In genomic region chr7:132574646-132575045, GRCm38 (mm10) we compare ENCODE assay signal across 14 mouse cellular contexts. TPM values are rescaled to one million over a fixed set of nuclear protein-coding genes. Genes with fewer than 3 reads are reported as not detected.
DNase-seq lines count a peak whose midpoint lies in the region; ATAC-seq lines count a peak whose summit lies in the region.
"Had no signal": no experiment of that assay in that cellular context is flagged by ENCODE, and none has a peak within 500 bp of the region (broad histone marks: within the 10 kb centered on the region; RNA-seq: fewer than 3 reads in every experiment).

No protein-coding gene starts in this region.

- no peak for DNase-seq in embryonic facial prominence, embryonic 10.5 days (ENCODE audit: low spot score)
- no peak for DNase-seq in limb, embryonic 10.5 days (ENCODE audit: low spot score)
- DNase-seq in liver, embryonic 13.5 days: no peak
- DNase-seq in spleen, postnatal 36 days (ENCODE audit: low spot score in 2 of 2): no peak
- DNase-seq in layer of hippocampus, postnatal 25 days (ENCODE audit: extremely low spot score in 1 of 2, low spot score in 1 of 2): no peak
- DNase-seq: cerebellum, adult 8-10 months; heart, adult 18-20 months had no signal

- peak overlapping the region; percentile 17; the same call in 1 of the 2 replicates for H3K4me2 ChIP-seq in embryonic facial prominence, embryonic 13.5 days
- peak overlapping the region; percentile 69; the same call in 1 of the 2 replicates for H3K4me2 ChIP-seq in limb, embryonic 12.5 days
- peak overlapping the region; percentile 79 for H3K4me2 ChIP-seq in liver, embryonic 13.5 days
- peak overlapping the region; percentile 24; the same call in 1 of the 2 replicates for H3K4me2 ChIP-seq in stomach, embryonic 15.5 days

- ATAC-seq in embryonic facial prominence, embryonic 13.5 days (ENCODE audit: insufficient number of reproducible peaks, insufficient read depth, low FRiP score, low TSS enrichment, low read depth): no peak
- ATAC-seq in limb, embryonic 12.5 days (ENCODE audit: insufficient number of reproducible peaks, insufficient read depth, low FRiP score, low TSS enrichment, low read depth): no peak
- no peak for ATAC-seq in liver, embryonic 13.5 days (ENCODE audit: low read depth)
- no peak for ATAC-seq in stomach, embryonic 15.5 days (ENCODE audit: insufficient read depth, low FRiP score, low read depth)

- no peak overlapping the region for H3K9ac ChIP-seq in embryonic facial prominence, embryonic 13.5 days
- H3K9ac ChIP-seq in limb, embryonic 12.5 days (replicated peaks): no peak overlapping the region
- H3K9ac ChIP-seq in liver, embryonic 13.5 days: no peak overlapping the region
- no peak overlapping the region for H3K9ac ChIP-seq in stomach, embryonic 15.5 days

- WGBS in embryonic facial prominence, embryonic 13.5 days: 83% methylated on average over 5 of the region's 5 CpGs
- 91% methylated on average over 5 of the region's 5 CpGs for WGBS in embryonic facial prominence, embryonic 10.5 days
- WGBS in limb, embryonic 12.5 days: 92% methylated on average over 5 of the region's 5 CpGs
- WGBS in limb, embryonic 10.5 days: 93% methylated on average over 5 of the region's 5 CpGs
- WGBS in liver, embryonic 13.5 days (ENCODE audit: insufficient replicate concordance): 71% methylated on average over 5 of the region's 5 CpGs
- WGBS in stomach, embryonic 15.5 days: 46% methylated on average over 5 of the region's 5 CpGs

- no peak overlapping the region for H3K27ac ChIP-seq in embryonic facial prominence, embryonic 13.5 days
- H3K27ac ChIP-seq in embryonic facial prominence, embryonic 10.5 days (replicated peaks): no peak overlapping the region
- H3K27ac ChIP-seq in limb, embryonic 12.5 days: no peak overlapping the region
- H3K27ac ChIP-seq in limb, embryonic 10.5 days: no peak overlapping the region
- H3K27ac ChIP-seq in liver, embryonic 13.5 days: no peak overlapping the region
- H3K27ac ChIP-seq in stomach, embryonic 15.5 days: no peak overlapping the region; the same call in 1 of the 2 replicates

- H3K27me3 ChIP-seq in embryonic facial prominence, embryonic 13.5 days: peaks cover 8% of the 10 kb centered on the region
- H3K27me3 ChIP-seq in embryonic facial prominence, embryonic 10.5 days (replicated peaks; ENCODE audit: low read depth, poor library complexity, severe bottlenecking): peaks cover 26% of the 10 kb centered on the region
- H3K27me3 ChIP-seq in limb, embryonic 12.5 days: no peaks in the 10 kb centered on the region
- H3K27me3 ChIP-seq in limb, embryonic 10.5 days (ENCODE audit: low read depth, poor library complexity, severe bottlenecking): peaks cover 15% of the 10 kb centered on the region
- peaks cover 25% of the 10 kb centered on the region for H3K27me3 ChIP-seq in liver, embryonic 13.5 days
- H3K27me3 ChIP-seq in stomach, embryonic 15.5 days (replicated peaks): no peaks in the 10 kb centered on the region

- H3K9me3 ChIP-seq in embryonic facial prominence, embryonic 13.5 days: no peaks in the 10 kb centered on the region
- H3K9me3 ChIP-seq in embryonic facial prominence, embryonic 10.5 days: peaks cover 4% of the 10 kb centered on the region; the same call in 1 of the 2 replicates
- peaks cover 3% of the 10 kb centered on the region; the same call in 1 of the 2 replicates for H3K9me3 ChIP-seq in limb, embryonic 12.5 days
- no peaks in the 10 kb centered on the region for H3K9me3 ChIP-seq in limb, embryonic 10.5 days (replicated peaks)
- H3K9me3 ChIP-seq in liver, embryonic 13.5 days (replicated peaks): no peaks in the 10 kb centered on the region
- H3K9me3 ChIP-seq in stomach, embryonic 15.5 days: no peaks in the 10 kb centered on the region
- H3K9me3 ChIP-seq: hindbrain, embryonic 10.5 days; kidney, embryonic 15.5 days had no signal

- H3K4me1 ChIP-seq in embryonic facial prominence, embryonic 13.5 days: peaks cover 37% of the 10 kb centered on the region
- H3K4me1 ChIP-seq in embryonic facial prominence, embryonic 10.5 days: peaks cover 40% of the 10 kb centered on the region
- H3K4me1 ChIP-seq in limb, embryonic 12.5 days (replicated peaks): peaks cover 26% of the 10 kb centered on the region
- peaks cover 21% of the 10 kb centered on the region for H3K4me1 ChIP-seq in limb, embryonic 10.5 days
- peaks cover 65% of the 10 kb centered on the region for H3K4me1 ChIP-seq in liver, embryonic 13.5 days (replicated peaks)
- H3K4me1 ChIP-seq in stomach, embryonic 15.5 days: peaks cover 28% of the 10 kb centered on the region

- no peak overlapping the region for H3K4me3 ChIP-seq in embryonic facial prominence, embryonic 13.5 days
- H3K4me3 ChIP-seq in embryonic facial prominence, embryonic 10.5 days: no peak overlapping the region
- H3K4me3 ChIP-seq in limb, embryonic 12.5 days (replicated peaks): no peak overlapping the region
- H3K4me3 ChIP-seq in limb, embryonic 10.5 days: no peak overlapping the region
- H3K4me3 ChIP-seq in liver, embryonic 13.5 days (replicated peaks): 0 out of 2 replicates have a peak overlapping the region, but pooled peaks have one; percentile 21
- H3K4me3 ChIP-seq in stomach, embryonic 15.5 days (replicated peaks): peak overlapping the region; percentile 12

- no peaks in the 10 kb centered on the region for H3K36me3 ChIP-seq in embryonic facial prominence, embryonic 13.5 days
- peaks cover 6% of the 10 kb centered on the region for H3K36me3 ChIP-seq in embryonic facial prominence, embryonic 10.5 days (replicated peaks)
- H3K36me3 ChIP-seq in limb, embryonic 12.5 days: peaks cover 5% of the 10 kb centered on the region; the same call in 1 of the 2 replicates
- H3K36me3 ChIP-seq in limb, embryonic 10.5 days: peaks cover 7% of the 10 kb centered on the region
- H3K36me3 ChIP-seq in liver, embryonic 13.5 days: peaks cover 4% of the 10 kb centered on the region; the same call in 1 of the 2 replicates
- no peaks in the 10 kb centered on the region for H3K36me3 ChIP-seq in stomach, embryonic 15.5 days

RNA-seq across cellular contexts. Expression of gene Oat, which starts 1.6 kb away (rescaled TPM):
- 175 and 200 TPM in 2 replicates for polyA plus RNA-seq in embryonic facial prominence, embryonic 13.5 days (2015; fragmentation: Nextera tagmentation; extraction: Ambion mirVana)
- 121 and 127 TPM in 2 replicates for polyA plus RNA-seq in embryonic facial prominence, embryonic 10.5 days (2016; fragmentation: Nextera tagmentation; extraction: Ambion mirVana)
- 138 and 144 TPM in 2 replicates for polyA plus RNA-seq in limb, embryonic 12.5 days (2016; fragmentation: Nextera tagmentation; extraction: Ambion mirVana)
- 126 TPM in 2 replicates for polyA plus RNA-seq in limb, embryonic 10.5 days (2016; fragmentation: Nextera tagmentation; extraction: Ambion mirVana)
- 86.1 and 99.6 TPM in 2 replicates for polyA plus RNA-seq in liver, embryonic 13.5 days (2015; fragmentation: Nextera tagmentation; extraction: Ambion mirVana)
- polyA plus RNA-seq in stomach, embryonic 15.5 days (2015; fragmentation: Nextera tagmentation; extraction: Ambion mirVana): 406 and 472 TPM in 2 replicates
- 10 to 100 TPM; 90.3 to 94.5 TPM for total RNA-seq in layer of hippocampus, postnatal 25 days (2021)

RNA-seq across cellular contexts. Expression of gene Nkx1-2, which starts 24.8 kb away (rescaled TPM):
- polyA plus RNA-seq in embryonic facial prominence, embryonic 13.5 days (2015; fragmentation: Nextera tagmentation; extraction: Ambion mirVana): not detected in 2 replicates
- polyA plus RNA-seq in embryonic facial prominence, embryonic 10.5 days (2016; fragmentation: Nextera tagmentation; extraction: Ambion mirVana): 0.15 and 0.19 TPM in 2 replicates
- 0.10 TPM in 1 of 2 replicates, not detected in the other for polyA plus RNA-seq in limb, embryonic 12.5 days (2016; fragmentation: Nextera tagmentation; extraction: Ambion mirVana)
- polyA plus RNA-seq in limb, embryonic 10.5 days (2016; fragmentation: Nextera tagmentation; extraction: Ambion mirVana): 0.09 TPM in 1 of 2 replicates, not detected in the other
- not detected in 2 replicates for polyA plus RNA-seq in liver, embryonic 13.5 days (2015; fragmentation: Nextera tagmentation; extraction: Ambion mirVana)
- polyA plus RNA-seq in stomach, embryonic 15.5 days (2015; fragmentation: Nextera tagmentation; extraction: Ambion mirVana): 0.12 and 0.13 TPM in 2 replicates
- under 1 TPM in 1 of 2 experiments, not detected in 1; 0.12 TPM for total RNA-seq in layer of hippocampus, postnatal 25 days (2021)
- total RNA-seq: heart, adult 18-20 months; megakaryocyte-erythroid progenitor cell, adult 5-6 weeks had no signal
- polyA plus RNA-seq: kidney, embryonic 15.5 days; thymus, postnatal 0 days had no signal

RNA-seq across cellular contexts. Expression of gene Lhpp, which starts 35.8 kb away (rescaled TPM):
- polyA plus RNA-seq in embryonic facial prominence, embryonic 13.5 days (2015; fragmentation: Nextera tagmentation; extraction: Ambion mirVana): 17.5 and 19.9 TPM in 2 replicates
- 15.5 TPM in 2 replicates for polyA plus RNA-seq in embryonic facial prominence, embryonic 10.5 days (2016; fragmentation: Nextera tagmentation; extraction: Ambion mirVana)
- 16.8 and 22.5 TPM in 2 replicates for polyA plus RNA-seq in limb, embryonic 12.5 days (2016; fragmentation: Nextera tagmentation; extraction: Ambion mirVana)
- 20.1 and 28.0 TPM in 2 replicates for polyA plus RNA-seq in limb, embryonic 10.5 days (2016; fragmentation: Nextera tagmentation; extraction: Ambion mirVana)
- 8.0 and 8.3 TPM in 2 replicates for polyA plus RNA-seq in liver, embryonic 13.5 days (2015; fragmentation: Nextera tagmentation; extraction: Ambion mirVana)
- 14.7 and 15.9 TPM in 2 replicates for polyA plus RNA-seq in stomach, embryonic 15.5 days (2015; fragmentation: Nextera tagmentation; extraction: Ambion mirVana)
- 10 to 100 TPM; 28.0 to 30.6 TPM for total RNA-seq in layer of hippocampus, postnatal 25 days (2021)

Comparison
In these comparisons a context has a peak if more than half of its experiments do, and no peak if none do; other contexts are left out.
1. H3K4me2 ChIP-seq: peak in every context shown above with its lines; median percentile 79 in liver, embryonic 13.5 days; 69 in limb, embryonic 12.5 days; 24 in stomach, embryonic 15.5 days; 17 in embryonic facial prominence, embryonic 13.5 days.
2. H3K4me3 ChIP-seq: peak in liver, embryonic 13.5 days (single experiment) and stomach, embryonic 15.5 days (single experiment); none in embryonic facial prominence, embryonic 13.5 days (single experiment), embryonic facial prominence, embryonic 10.5 days (single experiment), limb, embryonic 12.5 days (single experiment) and limb, embryonic 10.5 days (single experiment).